ENCODE assay signal across 8 mouse cellular contexts in the genomic region with DNA sequence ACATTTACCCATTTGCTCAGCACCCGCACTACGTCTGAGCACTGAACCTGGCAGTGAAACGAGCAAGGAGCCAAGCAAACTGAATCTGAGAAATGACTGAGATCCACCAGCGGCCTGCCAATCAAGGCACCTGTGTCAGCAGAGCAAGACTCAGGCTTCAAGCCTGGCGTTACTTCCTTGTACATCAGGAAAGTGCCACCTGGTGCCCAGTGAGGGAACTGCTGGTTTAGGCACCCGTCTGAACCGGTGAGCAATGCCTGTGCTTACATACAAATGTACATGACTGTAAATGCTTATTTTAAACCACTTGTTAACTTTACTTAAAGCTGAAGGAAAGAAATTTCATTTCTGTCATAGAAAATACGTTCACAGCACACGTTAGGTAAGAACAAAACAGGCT. TPM values are rescaled to one million over a fixed set of nuclear protein-coding genes. Genes with fewer than 3 reads are reported as not detected.
A peak's percentile ranks its signal among the peaks of the same experiment; 100 is the strongest.
DNase-seq lines count a peak whose midpoint lies in the region; ATAC-seq and TF ChIP-seq lines count a peak whose summit lies in the region.

No protein-coding gene starts in this region.

- H3K27ac ChIP-seq in forebrain, embryonic 10.5 days = no peak overlapping the region
- no peak overlapping the region for H3K27ac ChIP-seq in forebrain, embryonic 16.5 days (ENCODE audit: low read length)
- no peak overlapping the region for H3K27ac ChIP-seq in forebrain, embryonic 14.5 days (ENCODE audit: low read depth, low read length)
- H3K27ac ChIP-seq in midbrain, embryonic 11.5 days (ENCODE audit: low read depth, low read length) = no peak overlapping the region
- no peak overlapping the region for H3K27ac ChIP-seq in spleen, adult 2 months (ENCODE audit: insufficient read depth, low read length)

- H3K9me3 ChIP-seq in forebrain, embryonic 10.5 days = no peaks in the 10 kb centered on the region
- H3K9me3 ChIP-seq in forebrain, embryonic 16.5 days (ENCODE audit: control insufficient read depth, low read length) = no peaks in the 10 kb centered on the region
- no peaks in the 10 kb centered on the region for H3K9me3 ChIP-seq in forebrain, embryonic 14.5 days (replicated peaks; ENCODE audit: control insufficient read depth, low read length)
- no peaks in the 10 kb centered on the region for H3K9me3 ChIP-seq in midbrain, embryonic 11.5 days (ENCODE audit: control insufficient read depth, low read length)

- no peaks in the 10 kb centered on the region for H3K36me3 ChIP-seq in forebrain, embryonic 10.5 days (replicated peaks)
- H3K36me3 ChIP-seq in forebrain, embryonic 16.5 days (ENCODE audit: control insufficient read depth, insufficient read depth) = no peaks in the 10 kb centered on the region
- no peaks in the 10 kb centered on the region for H3K36me3 ChIP-seq in forebrain, embryonic 14.5 days (ENCODE audit: control insufficient read depth, insufficient read depth, low read length)
- H3K36me3 ChIP-seq in midbrain, embryonic 11.5 days (ENCODE audit: control insufficient read depth, insufficient read depth, low read length) = no peaks in the 10 kb centered on the region
- H3K36me3 ChIP-seq in spleen, adult 2 months (ENCODE audit: control insufficient read depth, insufficient read depth, low read length) = no peaks in the 10 kb centered on the region

- H3K4me3 ChIP-seq in forebrain, embryonic 10.5 days = no peak overlapping the region
- no peak overlapping the region for H3K4me3 ChIP-seq in forebrain, embryonic 16.5 days (replicated peaks; ENCODE audit: low read length)
- H3K4me3 ChIP-seq in forebrain, embryonic 14.5 days (ENCODE audit: low read depth, low read length) = no peak overlapping the region
- no peak overlapping the region for H3K4me3 ChIP-seq in midbrain, embryonic 11.5 days (ENCODE audit: low read depth, low read length)
- H3K4me3 ChIP-seq in spleen, adult 2 months (ENCODE audit: extremely low read depth, insufficient read depth, insufficient read length) = no peak overlapping the region

- peaks cover 35% of the 10 kb centered on the region for H3K4me1 ChIP-seq in forebrain, embryonic 10.5 days
- no peaks in the 10 kb centered on the region; the same call in 1 of the 2 replicates for H3K4me1 ChIP-seq in forebrain, embryonic 16.5 days (replicated peaks; ENCODE audit: control insufficient read depth, insufficient read depth, low read length)
- no peaks in the 10 kb centered on the region for H3K4me1 ChIP-seq in forebrain, embryonic 14.5 days (ENCODE audit: control insufficient read depth, insufficient read depth, low read length)
- peaks cover 2% of the 10 kb centered on the region; the same call in 1 of the 2 replicates for H3K4me1 ChIP-seq in midbrain, embryonic 11.5 days (ENCODE audit: control insufficient read depth, insufficient read depth, low read length)
- H3K4me1 ChIP-seq in spleen, adult 2 months (ENCODE audit: control insufficient read depth, insufficient read depth, insufficient read length) = peaks cover 14% of the 10 kb centered on the region

- WGBS in forebrain, embryonic 10.5 days = 18% methylated on average over 9 of the region's 9 CpGs
- 13% methylated on average over 9 of the region's 9 CpGs for WGBS in forebrain, embryonic 16.5 days
- WGBS in forebrain, embryonic 14.5 days = 15% methylated on average over 9 of the region's 9 CpGs
- WGBS in midbrain, embryonic 11.5 days = 18% methylated on average over 9 of the region's 9 CpGs
- 37% methylated on average over 9 of the region's 9 CpGs for WGBS in spleen, adult 2 months

- peaks cover 5% of the 10 kb centered on the region; the same call in 1 of the 2 replicates for H3K27me3 ChIP-seq in forebrain, embryonic 10.5 days (ENCODE audit: poor library complexity, severe bottlenecking)
- no peaks in the 10 kb centered on the region for H3K27me3 ChIP-seq in forebrain, embryonic 16.5 days (replicated peaks; ENCODE audit: control insufficient read depth, insufficient read depth, low read length)
- H3K27me3 ChIP-seq in forebrain, embryonic 14.5 days (replicated peaks; ENCODE audit: control insufficient read depth, insufficient read depth, low read length) = no peaks in the 10 kb centered on the region
- H3K27me3 ChIP-seq in midbrain, embryonic 11.5 days (ENCODE audit: control insufficient read depth, insufficient read depth, low read length) = no peaks in the 10 kb centered on the region
- H3K27me3 ChIP-seq in spleen, adult 2 months (ENCODE audit: control insufficient read depth, insufficient read depth, low read length) = no peaks in the 10 kb centered on the region

- DNase-seq in forebrain, embryonic 10.5 days (ENCODE audit: extremely low spot score, low spot score) = peak; percentile 77
- DNase-seq in c-Kit-positive CD71-negative TER-119-negative erythroid progenitor cells, embryonic 14.5 days (ENCODE audit: low read depth) = peak; percentile 74
- DNase-seq in forebrain, embryonic 14.5 days (ENCODE audit: low spot score) = peak; percentile 93
- peak; percentile 55 for DNase-seq in left cerebral cortex, adult 11 months (ENCODE audit: low spot score)
- DNase-seq in midbrain, embryonic 11.5 days (ENCODE audit: low spot score, missing footprints) = peak; percentile 98
- DNase-seq in spleen, adult 2 months (ENCODE audit: low read depth in 1 of 2, low spot score in 2 of 2) = peak; percentile 80 to 90

- H3K4me2 ChIP-seq in forebrain, embryonic 16.5 days (ENCODE audit: low read length) = no peak overlapping the region
- H3K4me2 ChIP-seq in forebrain, embryonic 14.5 days (ENCODE audit: low read length) = no peak overlapping the region
- H3K4me2 ChIP-seq in midbrain, embryonic 11.5 days = no peak overlapping the region

- no peak for TF ChIP-seq POLR2A in spleen, adult 2 months (IDR thresholded peaks at IDR 0.05; ENCODE audit: low read depth, low read length)

- no peak overlapping the region for H3K9ac ChIP-seq in forebrain, embryonic 16.5 days (replicated peaks; ENCODE audit: low read depth, low read length)
- no peak overlapping the region for H3K9ac ChIP-seq in forebrain, embryonic 14.5 days (ENCODE audit: low read length)
- no peak overlapping the region for H3K9ac ChIP-seq in midbrain, embryonic 11.5 days (ENCODE audit: low read length)

- peak; percentile 82; the same call in 1 of the 2 replicates for TF ChIP-seq CTCF in spleen, adult 2 months (IDR thresholded peaks at IDR 0.05; ENCODE audit: extremely low read depth, insufficient read depth, insufficient read length, insufficient replicate concordance)

- ATAC-seq in forebrain, embryonic 16.5 days = no peak
- ATAC-seq in forebrain, embryonic 14.5 days = peak; percentile 69
- ATAC-seq in hematopoietic stem cell, adult 5-6 weeks (replicated peaks in 1 of 2; ENCODE audit: insufficient read depth in 1 of 2, low FRiP score in 2 of 2, low TSS enrichment in 1 of 2, low read depth in 1 of 2, poor library complexity in 2 of 2, severe bottlenecking in 2 of 2) = peak; percentile 80 to 96
- no peak for ATAC-seq in midbrain, embryonic 11.5 days (ENCODE audit: low FRiP score)

RNA-seq across cellular contexts. Expression of a gene that starts 32.9 kb away (rescaled TPM):
- polyA plus RNA-seq in forebrain, embryonic 10.5 days (2016; fragmentation: Nextera tagmentation; extraction: Ambion mirVana) = 3.3 and 4.4 TPM in 2 replicates
- polyA plus RNA-seq in forebrain, embryonic 16.5 days (2015; fragmentation: Nextera tagmentation; extraction: Ambion mirVana) = 6.6 and 7.0 TPM in 2 replicates
- polyA plus RNA-seq in forebrain, embryonic 14.5 days (2014; fragmentation: Nextera tagmentation; extraction: Ambion mirVana) = 7.3 and 8.7 TPM in 2 replicates
- total RNA-seq in hematopoietic stem cell, adult 5-6 weeks (2017) = 0.38 TPM in 1 of 2 replicates, not detected in the other
- 3.5 and 3.8 TPM in 2 replicates for polyA plus RNA-seq in midbrain, embryonic 11.5 days (2014; fragmentation: Nextera tagmentation; extraction: Ambion mirVana)
- 0.47 and 0.59 TPM in 2 replicates for polyA plus RNA-seq in spleen, adult 2 months (2012; rRNA removed)

RNA-seq across cellular contexts. Expression of a gene that starts 44.7 kb away (rescaled TPM):
- 5.5 and 5.7 TPM in 2 replicates for polyA plus RNA-seq in forebrain, embryonic 10.5 days (2016; fragmentation: Nextera tagmentation; extraction: Ambion mirVana)
- 37.4 and 40.7 TPM in 2 replicates for polyA plus RNA-seq in forebrain, embryonic 16.5 days (2015; fragmentation: Nextera tagmentation; extraction: Ambion mirVana)
- 16.3 and 21.5 TPM in 2 replicates for polyA plus RNA-seq in forebrain, embryonic 14.5 days (2014; fragmentation: Nextera tagmentation; extraction: Ambion mirVana)
- total RNA-seq in hematopoietic stem cell, adult 5-6 weeks (2017) = 9.2 and 19.4 TPM in 2 replicates
- polyA plus RNA-seq in midbrain, embryonic 11.5 days (2014; fragmentation: Nextera tagmentation; extraction: Ambion mirVana) = 17.8 and 18.1 TPM in 2 replicates
- polyA plus RNA-seq in spleen, adult 2 months (2012; rRNA removed) = 10.7 and 16.2 TPM in 2 replicates

Comparison
In these comparisons a context has a peak if more than half of its experiments do, and no peak if none do; other contexts are left out.
1. ATAC-seq: peak in forebrain, embryonic 14.5 days (single experiment) and hematopoietic stem cell, adult 5-6 weeks (2 of 2); none in forebrain, embryonic 16.5 days (single experiment) and midbrain, embryonic 11.5 days (single experiment).
2. Peak in every context shown above with its lines, with median percentiles within 50 percentile points of each other: DNase-seq.